Mouse (Mus musculus) C2C12 (cell line): ENCODE results near the gene Nav1. TPM values are rescaled to one million over a fixed set of nuclear protein-coding genes. Genes with fewer than 3 reads are reported as not detected.

Experiments
- H3K27me3 ChIP-seq: one replicate; pipeline ENCODE4 v1.6.1; 2011; ENCODE audit not compliant: control insufficient read depth, insufficient read depth, insufficient read length
- H3K36me3 ChIP-seq: one replicate; pipeline ENCODE4 v1.6.1; 2011; ENCODE audit not compliant: control insufficient read depth, insufficient read depth
- H3K4me3 ChIP-seq: one replicate; pipeline ENCODE4 v1.5.1; 2011; ENCODE audit warnings: mild to moderate bottlenecking, control low read depth; ENCODE audit not compliant: poor library complexity, insufficient read depth, severe bottlenecking
- H3K79me2 ChIP-seq: one replicate; pipeline ENCODE4 v1.6.1; 2011; ENCODE audit not compliant: control insufficient read depth, insufficient read depth
- H3K79me3 ChIP-seq: one replicate; pipeline ENCODE4 v1.6.1; 2011; ENCODE audit warnings: low read depth, control low read depth
- H3ac ChIP-seq: one replicate; pipeline ENCODE3; 2011; ENCODE audit warnings: low read depth; ENCODE audit not compliant: control insufficient read depth, insufficient read length
- CEBPB ChIP-seq: IDR thresholded peaks from one replicate; pipeline ENCODE4 v1.6.1; 2011; ENCODE audit warnings: low read depth, mild to moderate bottlenecking, control low read depth, moderate library complexity
- CTCF ChIP-seq: IDR thresholded peaks from one replicate; pipeline ENCODE4 v1.5.1; 2011; ENCODE audit not compliant: control insufficient read depth, insufficient read depth, insufficient read length
- FOSL1 ChIP-seq: IDR thresholded peaks from one replicate; pipeline ENCODE4 v1.8.0; 2011; ENCODE audit warnings: mild to moderate bottlenecking, low read length; ENCODE audit not compliant: poor library complexity, insufficient read depth, severe bottlenecking
- MAX ChIP-seq: IDR thresholded peaks from one replicate; pipeline ENCODE4 v1.6.1; 2011; ENCODE audit warnings: mild to moderate bottlenecking, control low read depth
- MYOD1 ChIP-seq: IDR thresholded peaks from one replicate; pipeline ENCODE4 v1.6.1; 2011; ENCODE audit warnings: low read depth; ENCODE audit not compliant: control insufficient read depth, insufficient read length
- MYOG ChIP-seq: IDR thresholded peaks from one replicate; pipeline ENCODE4 v1.6.1; 2011; ENCODE audit not compliant: control insufficient read depth, insufficient read length; ENCODE audit errors: extremely low read depth
- USF1 ChIP-seq: IDR thresholded peaks from one replicate; pipeline ENCODE4 v1.6.1; 2011; ENCODE audit warnings: low read depth, mild to moderate bottlenecking, control low read depth, moderate library complexity
- polyA plus RNA-seq: library from polyadenylated mRNA; unstranded; fragments of >200 nt; fragmentation: generic; extraction: Trizol; gene quantifications from one replicate; pipeline ENCODE4 v1.2.1, GENCODE M21; 2012; ENCODE audit warnings: missing spikeins

The Nav1 gene
- polyA plus RNA-seq, 1 experiment: 22.2 TPM

DNA sequence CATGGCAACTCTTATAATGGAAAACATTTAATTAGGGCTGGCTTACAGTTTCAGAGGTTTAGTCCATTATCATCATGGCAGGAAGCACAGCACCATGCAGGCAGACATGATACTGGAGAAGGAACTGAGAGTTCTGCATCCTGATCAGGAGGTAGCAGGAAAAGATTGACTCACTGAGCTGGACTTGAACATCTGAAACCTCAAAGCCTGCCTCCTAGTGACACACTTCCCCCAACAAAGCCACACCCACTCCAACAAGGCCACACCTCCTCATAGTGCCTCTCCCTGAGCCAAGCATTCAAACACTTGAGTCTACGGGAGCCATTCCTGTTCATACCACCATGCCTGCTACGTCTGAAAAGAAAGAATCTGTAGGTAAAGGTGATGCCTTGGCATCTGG, 26.8 kb upstream of the Nav1 start:
- H3ac ChIP-seq: no peak overlapping the region
- TF ChIP-seq CTCF (no peak), USF1 (no peak), FOSL1 (no peak), MYOD1 (no peak), MAX (no peak), CEBPB (no peak), MYOG (no peak)
- H3K4me3 ChIP-seq: no peak overlapping the region
- no peaks in the 10 kb centered on the region for H3K27me3 ChIP-seq
- H3K79me3 ChIP-seq: peaks cover 38% of the 10 kb centered on the region
- H3K79me2 ChIP-seq: peaks cover 85% of the 10 kb centered on the region
- peaks cover 9% of the 10 kb centered on the region for H3K36me3 ChIP-seq

DNA sequence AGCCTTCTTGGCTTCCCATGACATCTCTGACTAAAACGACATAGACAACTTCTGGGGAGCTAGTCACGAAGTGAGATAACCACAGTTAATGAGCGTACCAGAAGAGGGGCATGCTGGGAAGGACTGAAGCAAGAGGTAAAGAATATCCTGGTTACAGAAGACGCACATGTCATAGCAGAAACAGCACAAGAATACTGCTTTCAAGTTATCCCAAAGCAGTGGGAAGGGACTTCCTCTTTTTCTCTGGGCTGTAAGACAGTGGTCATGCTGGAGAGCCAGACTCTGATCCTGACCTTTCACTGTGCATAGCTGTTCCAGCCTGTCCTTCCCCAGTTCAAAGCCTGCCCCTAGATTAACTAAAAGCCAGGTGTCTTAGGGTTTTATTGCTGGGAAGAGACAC, 26.4 kb upstream of the Nav1 start:
- peaks cover 38% of the 10 kb centered on the region for H3K79me3 ChIP-seq
- H3K27me3 ChIP-seq: no peaks in the 10 kb centered on the region
- H3K36me3 ChIP-seq: peaks cover 9% of the 10 kb centered on the region
- TF ChIP-seq CTCF (no peak), MYOD1 (no peak), USF1 (no peak), MAX (no peak), CEBPB (no peak), MYOG (no peak), FOSL1 (no peak)
- peaks cover 85% of the 10 kb centered on the region for H3K79me2 ChIP-seq
- no peak overlapping the region for H3K4me3 ChIP-seq
- no peak overlapping the region for H3ac ChIP-seq

DNA sequence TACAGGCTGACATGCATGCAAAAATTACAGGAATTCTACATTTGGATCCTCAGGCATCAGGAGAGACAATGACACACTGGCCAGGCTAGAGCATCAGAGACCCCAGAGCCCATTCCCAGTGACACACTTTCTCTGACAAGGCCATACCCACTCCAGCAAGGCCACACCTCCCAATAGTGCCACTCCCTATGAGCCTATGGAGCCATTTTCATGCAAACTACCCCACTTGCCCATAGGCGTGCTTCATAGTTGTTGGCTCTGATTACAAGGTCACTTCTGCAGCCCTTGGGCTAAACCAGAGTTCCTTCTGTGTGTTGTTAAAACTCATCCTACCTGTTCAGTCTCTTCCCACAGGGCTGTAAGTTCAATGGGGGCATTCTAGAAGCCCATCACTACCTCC, 25.1 kb upstream of the Nav1 start:
- H3K79me2 ChIP-seq: peaks cover 93% of the 10 kb centered on the region
- H3K36me3 ChIP-seq: peaks cover 15% of the 10 kb centered on the region
- H3K27me3 ChIP-seq: no peaks in the 10 kb centered on the region
- H3K79me3 ChIP-seq: peaks cover 40% of the 10 kb centered on the region
- H3ac ChIP-seq: no peak overlapping the region
- no peak overlapping the region for H3K4me3 ChIP-seq
- TF ChIP-seq MYOD1 (no peak), USF1 (no peak), CEBPB (no peak), MYOG (no peak), FOSL1 (no peak), MAX (no peak)

DNA sequence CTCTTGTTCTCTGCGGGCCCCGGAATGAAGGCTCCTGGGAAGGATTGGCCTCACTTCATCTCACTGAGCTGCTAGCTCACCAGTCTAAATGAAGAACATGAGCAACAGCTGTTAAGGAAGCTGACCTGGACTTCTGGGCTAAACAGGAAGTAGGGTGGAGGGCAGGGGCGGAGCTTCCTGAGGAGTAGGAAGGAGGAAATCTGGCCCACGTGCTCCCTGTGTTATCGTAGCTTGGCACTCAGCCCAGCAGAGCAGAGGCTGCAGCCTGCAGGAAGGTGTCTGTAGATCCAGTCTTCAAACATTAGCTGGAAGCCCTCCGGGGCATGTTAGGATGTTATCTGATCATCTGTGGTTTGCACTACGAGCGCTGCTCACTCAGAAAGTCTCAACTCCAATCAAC, 24.4 kb upstream of the Nav1 start:
- H3K79me3 ChIP-seq: peaks cover 40% of the 10 kb centered on the region
- no peak overlapping the region for H3K4me3 ChIP-seq

DNA sequence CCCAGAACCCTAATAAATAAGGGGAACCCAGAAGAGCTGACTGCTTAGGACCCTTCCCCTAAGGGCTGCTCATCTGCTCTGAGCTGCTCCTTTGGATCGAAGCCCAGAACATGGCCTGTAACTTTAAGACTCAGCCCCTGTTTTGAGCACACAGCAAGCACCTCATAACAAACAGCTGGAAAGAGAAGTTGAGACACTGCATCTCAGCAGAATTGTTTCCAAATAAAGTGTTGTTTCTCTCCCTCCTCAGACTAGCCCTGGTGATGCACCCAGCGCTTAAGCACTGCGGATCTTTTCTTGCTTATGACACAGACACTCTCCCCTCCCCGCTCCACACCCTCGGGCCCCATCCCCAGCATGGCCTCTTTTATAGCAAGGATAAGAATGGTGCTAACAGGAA, 22.8 kb upstream of the Nav1 start:
- Histone ChIP-seq H3K36me3 (peaks cover 15% of the 10 kb centered on the region), H3ac (no peak overlapping the region), H3K79me2 (peaks cover 87% of the 10 kb centered on the region), H3K79me3 (peaks cover 40% of the 10 kb centered on the region), H3K4me3 (no peak overlapping the region), H3K27me3 (no peaks in the 10 kb centered on the region)
- no peak for TF ChIP-seq MYOG
- no peak for TF ChIP-seq USF1
- no peak for TF ChIP-seq CTCF

More for the DNA sequence above, 24.4 kb upstream of the Nav1 start:
- no peak for TF ChIP-seq MAX
- TF ChIP-seq USF1: no peak
- no peak for TF ChIP-seq CEBPB
- TF ChIP-seq FOSL1: no peak
- peaks cover 15% of the 10 kb centered on the region for H3K36me3 ChIP-seq
- no peaks in the 10 kb centered on the region for H3K27me3 ChIP-seq
- no peak overlapping the region for H3ac ChIP-seq
- peaks cover 90% of the 10 kb centered on the region for H3K79me2 ChIP-seq

DNA sequence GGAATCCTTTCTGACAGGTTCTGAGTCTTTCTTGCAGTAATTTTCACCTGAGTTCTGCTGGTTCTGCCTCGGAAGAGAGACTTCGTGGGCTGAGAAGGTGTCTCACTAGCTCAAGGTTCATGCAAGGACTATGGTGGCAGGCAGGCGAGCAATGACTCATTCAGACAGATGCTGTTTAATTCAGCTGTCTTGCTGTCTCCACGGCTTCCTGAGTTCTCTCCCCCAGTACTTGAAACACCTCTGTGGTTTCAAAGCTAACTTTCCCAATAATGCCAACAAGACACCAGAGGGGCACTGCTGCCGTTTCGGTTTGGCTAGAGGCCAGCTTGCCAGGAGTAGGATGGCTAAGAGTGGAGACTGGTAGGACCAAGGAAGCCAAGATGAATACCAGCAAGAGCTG, 19.1 kb upstream of the Nav1 start:
- Histone ChIP-seq H3K27me3 (no peaks in the 10 kb centered on the region), H3K4me3 (no peak overlapping the region), H3ac (no peak overlapping the region), H3K79me2 (peaks cover 85% of the 10 kb centered on the region), H3K36me3 (peaks cover 5% of the 10 kb centered on the region), H3K79me3 (peaks cover 24% of the 10 kb centered on the region)
- TF ChIP-seq CEBPB: peak; percentile 53
- TF ChIP-seq CTCF: no peak
- TF ChIP-seq FOSL1: no peak
- TF ChIP-seq USF1: no peak
- peak; percentile 87 for TF ChIP-seq MYOD1
- no peak for TF ChIP-seq MAX
- TF ChIP-seq MYOG: no peak
